Mouse (Mus musculus) lung, postnatal 36 days (tissue): ENCODE data around the gene Nhsl1.

ENCODE experiments used
- DNase-seq: peaks from one replicate; pipeline ENCODE4 v3.0.0; 2022; ENCODE audit warnings: mixed read lengths

Gene Nhsl1

DNA sequence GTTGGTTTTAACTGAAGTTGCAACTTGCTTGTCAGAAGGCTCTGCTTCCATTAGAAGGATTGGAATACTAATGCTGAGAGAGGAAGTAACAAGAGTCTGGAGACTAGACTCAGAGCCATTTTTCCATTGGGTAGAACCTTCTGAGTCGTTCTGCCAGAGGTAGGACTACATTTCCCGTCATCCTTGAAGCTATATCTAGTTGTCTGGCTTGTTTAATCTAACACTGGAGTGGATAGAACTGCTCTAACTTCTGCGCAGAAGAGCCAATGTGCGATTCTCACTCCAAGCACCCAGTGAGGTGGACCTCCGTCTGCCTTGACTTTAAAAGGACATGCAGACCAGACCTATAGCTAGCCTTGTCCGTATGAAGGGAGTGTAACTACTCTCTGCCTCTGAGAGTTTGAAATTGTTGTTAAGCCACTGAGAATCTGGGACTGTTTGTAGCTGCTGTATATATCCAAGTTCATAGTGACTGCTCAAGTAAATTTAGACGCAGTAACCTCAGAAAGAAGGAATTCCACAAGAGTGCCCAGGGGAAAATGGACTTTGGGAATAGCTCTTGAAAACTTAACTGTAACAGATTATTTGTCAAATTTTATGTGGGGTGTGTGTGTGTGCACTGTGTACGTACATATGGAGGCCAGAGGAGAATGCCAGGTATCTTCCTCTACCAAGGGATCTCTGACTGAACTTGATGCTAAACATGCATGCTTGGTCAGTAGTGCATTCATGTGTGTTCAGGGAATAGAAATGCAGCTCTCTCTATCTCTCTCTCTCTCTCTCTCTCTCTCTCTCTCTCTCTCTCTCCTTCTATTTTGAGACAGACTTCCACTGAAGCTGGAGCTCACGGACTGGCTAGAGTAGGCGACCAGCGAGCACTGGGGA is 174.5 kb downstream of the Nhsl1 start:
- DNase-seq: no peak

DNA sequence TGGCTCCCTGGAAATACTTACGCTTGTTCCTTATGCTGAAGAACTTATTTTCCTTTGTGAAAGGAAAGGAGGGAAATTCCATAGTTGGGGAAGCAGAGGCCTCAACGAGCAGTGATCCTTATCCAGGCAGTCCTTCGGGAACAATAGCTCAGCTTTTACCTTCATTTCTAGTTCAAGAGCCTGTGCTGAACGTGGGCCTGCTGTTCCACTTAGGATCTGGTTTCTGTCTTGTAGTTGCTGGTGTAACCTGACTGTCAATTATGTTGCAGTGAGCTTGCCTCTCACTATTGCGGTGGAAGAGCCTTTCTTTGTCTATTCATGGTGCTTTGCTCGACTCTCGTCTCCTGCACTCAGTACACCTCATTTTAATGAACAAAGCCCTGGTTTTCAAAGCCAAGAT is 175.5 kb downstream of the Nhsl1 start:
- no peak for DNase-seq

DNA sequence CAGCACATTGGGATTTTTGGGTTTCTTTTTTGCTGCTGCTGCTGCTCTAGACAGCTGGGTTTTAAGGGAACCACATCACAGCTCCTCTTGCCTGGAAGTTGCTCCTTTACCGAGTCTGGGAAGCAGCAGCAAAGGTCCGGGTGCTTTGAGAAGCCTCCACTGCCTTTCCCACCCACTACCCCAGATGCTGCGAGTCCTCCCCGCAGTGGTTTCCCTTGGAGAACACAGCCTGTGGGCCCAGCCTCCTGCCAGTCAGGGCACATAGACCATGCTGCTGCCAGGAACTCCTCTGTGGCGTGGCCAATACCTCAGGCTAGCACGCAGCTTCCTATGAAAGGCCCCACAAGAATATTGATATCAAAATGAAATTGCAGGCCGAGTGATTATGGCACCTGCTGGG is 178.3 kb downstream of the Nhsl1 start:
- DNase-seq: no peak

DNA sequence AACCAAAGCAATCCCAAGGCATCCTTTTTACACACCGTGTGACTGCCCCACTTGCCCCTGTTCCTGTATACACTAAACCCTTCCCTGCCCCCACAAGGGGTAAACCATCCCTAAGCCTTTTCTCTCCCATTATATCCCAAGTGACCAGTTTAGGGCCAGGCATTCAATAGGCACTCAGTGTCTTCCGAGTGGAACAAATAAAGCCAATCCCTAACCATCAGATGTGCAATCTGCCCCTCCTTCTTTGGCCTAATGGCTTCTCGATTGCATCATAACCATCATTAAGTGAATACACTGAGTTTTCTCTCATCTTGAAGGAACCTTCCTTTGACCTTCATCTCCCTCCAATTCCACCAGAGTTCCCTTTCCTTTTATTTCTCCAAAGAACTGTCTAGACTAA is 183.2 kb downstream of the Nhsl1 start:
- no peak for DNase-seq

DNA sequence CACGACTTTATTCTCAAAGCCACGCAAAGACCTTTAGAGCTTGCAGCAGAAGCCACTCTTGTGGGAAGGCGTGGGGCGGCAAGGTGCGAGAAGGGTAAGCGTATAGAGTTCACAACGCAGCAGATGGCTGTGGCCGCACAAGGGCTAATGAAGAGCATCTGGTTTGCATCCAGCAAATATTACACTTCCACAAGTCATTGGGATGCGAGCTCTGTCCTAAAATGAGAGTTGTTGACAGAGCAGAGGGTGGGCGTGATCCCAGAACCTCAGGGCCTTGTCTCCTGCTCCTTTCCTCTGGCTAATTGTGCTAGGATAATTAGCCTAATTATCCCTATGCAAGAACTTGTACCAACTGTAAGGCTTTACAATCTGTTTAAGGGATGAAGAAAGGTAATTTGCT is 186.9 kb downstream of the Nhsl1 start:
- DNase-seq: no peak

DNA sequence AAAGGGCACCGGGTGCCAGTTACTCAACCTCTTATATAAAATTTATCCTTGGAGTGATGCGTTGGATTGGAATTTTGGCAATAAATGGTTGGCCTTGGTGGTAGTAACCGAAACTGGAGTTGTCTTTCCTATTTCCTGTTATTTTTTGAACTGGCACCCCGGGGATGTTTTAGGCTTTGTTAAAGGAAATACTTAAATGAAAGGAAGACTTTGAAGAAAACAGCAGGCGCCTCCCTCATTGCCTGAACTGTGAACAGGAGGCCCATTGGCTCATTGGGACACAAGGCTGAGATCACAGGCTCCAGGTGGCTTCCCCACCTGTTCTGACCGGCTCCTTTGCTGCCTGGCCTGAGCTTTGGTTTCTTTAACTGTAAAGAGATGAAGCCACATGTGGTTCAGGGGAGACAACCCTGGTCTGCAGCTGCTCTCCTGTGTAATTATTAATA is 187.7 kb downstream of the Nhsl1 start:
- DNase-seq: no peak

DNA sequence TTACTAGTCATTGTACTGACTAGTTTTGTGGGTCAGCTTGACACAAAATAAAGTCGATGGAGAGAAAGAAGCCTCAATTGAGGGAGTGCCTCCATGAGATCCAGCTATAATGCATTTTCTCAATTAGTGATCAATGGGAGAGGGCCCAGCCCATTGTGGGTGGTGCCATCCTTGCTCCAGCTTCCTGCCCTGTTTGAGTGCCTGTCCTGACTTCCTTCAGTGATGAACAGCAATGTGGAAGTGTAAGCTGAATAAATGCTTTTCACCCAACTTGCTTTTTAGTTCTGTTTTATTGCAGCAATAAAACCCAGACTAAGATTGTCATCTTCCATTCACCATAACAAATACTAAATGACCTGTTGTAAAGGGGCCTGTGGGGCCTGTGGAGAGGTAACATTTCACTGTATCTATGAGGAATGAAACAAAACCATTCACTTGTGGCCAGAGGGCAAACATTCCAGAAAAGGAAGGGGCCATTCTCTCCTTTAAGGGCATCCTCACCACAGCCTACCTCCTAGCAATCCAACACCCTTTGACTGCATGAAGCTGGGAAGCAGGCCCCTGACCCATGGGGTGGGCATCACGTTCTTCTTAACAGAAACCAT is 189.2 kb downstream of the Nhsl1 start:
- no peak for DNase-seq

DNA sequence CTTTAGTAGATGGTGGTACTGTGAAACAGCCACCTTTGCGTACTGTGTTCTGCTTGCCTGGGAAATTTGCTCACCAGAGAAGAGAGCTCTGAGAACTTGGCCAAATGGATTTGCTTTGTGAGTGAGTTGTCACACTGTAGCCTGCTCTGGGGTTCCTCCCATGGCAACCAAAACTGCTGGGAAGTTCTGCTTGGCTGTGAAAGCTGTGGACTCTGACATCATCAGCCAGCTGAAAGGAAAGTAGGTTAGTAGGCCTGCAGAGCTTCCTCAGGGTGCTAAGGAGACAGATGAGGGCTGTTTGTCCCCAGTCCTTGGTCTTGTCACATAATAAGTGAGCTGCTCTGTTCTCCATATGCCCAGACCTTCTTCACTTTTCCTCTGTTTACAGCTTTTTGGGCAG is 189.8 kb downstream of the Nhsl1 start:
- DNase-seq: no peak

DNA sequence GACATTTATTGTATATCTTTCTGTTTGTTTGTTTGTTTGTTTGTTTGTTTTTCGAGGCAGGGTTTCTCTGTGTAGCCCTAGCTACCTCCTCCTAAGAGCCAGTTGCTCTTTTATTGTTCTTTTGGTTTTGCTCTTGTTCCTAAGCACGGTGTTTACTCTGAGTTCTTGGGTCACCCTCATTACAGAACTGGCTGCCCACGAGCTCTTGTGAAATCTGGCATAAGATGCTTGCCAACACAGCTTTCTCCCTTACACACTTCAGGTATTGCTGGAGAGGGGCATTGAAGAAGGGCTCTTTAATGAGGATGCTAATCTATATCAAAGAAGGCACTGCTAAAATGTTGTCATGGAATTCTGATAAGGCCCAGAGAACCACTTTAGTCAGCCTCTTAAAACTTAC is 191.9 kb downstream of the Nhsl1 start:
- DNase-seq: peak; percentile 30

DNA sequence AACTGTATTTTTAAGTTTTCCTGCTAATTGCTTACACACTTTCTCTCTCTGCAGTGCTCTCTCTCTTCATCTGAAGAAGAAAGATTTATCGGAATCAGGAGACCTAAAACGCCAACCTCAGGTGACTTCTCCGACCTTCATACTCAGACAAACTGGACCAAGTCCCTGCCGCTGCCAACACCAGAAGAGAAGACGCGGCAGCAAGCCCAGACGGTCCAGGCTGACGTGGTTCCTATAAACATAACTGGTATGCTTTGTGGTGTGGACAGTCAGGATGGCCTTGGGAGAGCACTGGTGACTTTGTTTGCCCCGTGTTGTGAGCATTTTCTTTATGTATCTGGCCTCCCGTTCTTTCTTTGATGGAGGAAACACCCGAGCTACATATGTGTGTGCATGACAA is 192.7 kb downstream of the Nhsl1 start:
- no peak for DNase-seq

DNA sequence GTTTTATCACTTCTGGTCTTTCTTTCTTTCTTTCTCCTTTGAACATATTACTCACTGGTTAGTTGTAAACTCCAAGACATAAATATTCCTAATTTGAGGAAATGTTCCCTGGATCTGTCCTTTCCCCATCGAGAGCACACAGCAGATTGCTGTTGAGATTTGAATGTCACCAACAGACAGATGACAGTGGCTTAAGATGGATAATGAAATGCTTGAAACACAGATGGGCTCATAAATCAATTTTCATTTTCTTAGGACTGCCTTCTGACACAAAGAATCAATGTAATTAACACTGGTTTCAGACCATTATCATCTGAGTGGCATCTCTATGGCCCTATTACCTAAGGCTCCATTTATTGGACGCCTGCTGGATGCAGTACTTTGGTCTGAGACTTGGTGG is 203.8 kb downstream of the Nhsl1 start:
- DNase-seq: no peak

DNA sequence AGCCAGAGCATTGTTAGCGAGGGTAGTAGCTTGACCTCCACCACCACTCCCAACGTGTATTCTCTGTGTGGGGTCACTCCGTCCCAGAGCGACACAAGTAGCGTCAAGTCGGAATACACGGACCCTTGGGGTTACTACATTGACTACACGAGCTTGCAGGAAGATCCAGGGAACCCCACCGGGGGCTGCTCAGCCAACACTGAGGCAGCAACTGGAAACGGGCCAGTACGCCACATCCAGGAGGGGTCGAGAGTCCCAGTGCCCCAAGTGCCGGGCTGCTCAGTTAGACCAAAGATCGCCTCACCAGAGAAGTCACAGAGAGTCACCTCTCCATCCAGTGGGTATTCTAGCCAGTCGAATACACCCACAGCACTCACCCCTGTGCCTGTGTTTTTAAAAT is 206.5 kb downstream of the Nhsl1 start:
- no peak for DNase-seq

DNA sequence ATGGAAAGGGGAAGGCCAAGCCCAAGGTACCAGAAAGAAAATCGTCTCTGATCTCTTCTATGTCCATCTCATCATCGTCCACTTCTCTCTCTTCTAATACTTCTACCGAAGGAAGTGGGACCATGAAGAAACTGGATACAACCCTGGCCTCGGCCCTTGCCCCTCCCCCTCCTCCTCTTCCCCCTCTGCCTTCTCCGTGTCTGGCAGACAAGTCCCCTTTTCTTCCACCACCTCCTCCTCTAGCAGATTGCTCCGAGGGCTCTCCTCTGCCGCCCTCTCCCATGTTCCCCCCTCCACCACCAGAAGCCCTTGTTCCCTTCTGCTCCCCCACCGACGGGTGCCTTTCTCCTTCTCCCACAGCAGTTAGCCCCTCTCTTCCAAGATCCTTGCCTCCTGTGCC is 206.9 kb downstream of the Nhsl1 start:
- no peak for DNase-seq

DNA sequence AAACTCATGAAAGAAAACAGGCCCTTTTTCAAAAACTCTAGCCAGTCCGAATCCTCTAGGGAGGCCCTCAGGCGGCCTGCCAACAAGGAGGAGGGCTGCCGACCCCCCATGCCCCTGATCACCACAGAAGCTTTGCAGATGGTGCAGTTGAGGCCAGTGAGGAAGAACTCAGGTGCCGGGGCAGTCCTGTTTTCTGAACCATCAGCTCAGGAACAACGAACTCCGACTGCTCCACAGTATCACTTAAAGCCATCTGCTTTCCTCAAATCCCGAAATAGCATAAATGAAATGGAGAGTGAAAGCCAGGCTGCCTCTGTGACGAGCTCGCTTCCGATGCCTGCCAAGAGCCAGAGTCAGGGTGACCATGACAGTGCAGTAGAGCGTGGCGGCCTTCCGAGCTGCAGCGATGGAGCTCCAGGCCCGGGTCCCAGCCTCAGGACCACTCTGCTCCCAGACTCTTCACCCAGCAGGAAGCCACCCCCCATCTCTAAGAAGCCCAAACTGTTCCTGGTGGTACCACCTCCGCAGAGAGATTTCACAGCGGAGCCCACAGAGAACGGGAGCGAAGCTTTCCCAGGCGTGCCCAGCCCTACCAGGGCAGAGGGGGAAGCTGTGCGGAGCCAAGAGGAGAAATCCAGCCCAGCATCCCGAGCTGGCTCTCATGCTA is 207.5 kb downstream of the Nhsl1 start:
- no peak for DNase-seq

DNA sequence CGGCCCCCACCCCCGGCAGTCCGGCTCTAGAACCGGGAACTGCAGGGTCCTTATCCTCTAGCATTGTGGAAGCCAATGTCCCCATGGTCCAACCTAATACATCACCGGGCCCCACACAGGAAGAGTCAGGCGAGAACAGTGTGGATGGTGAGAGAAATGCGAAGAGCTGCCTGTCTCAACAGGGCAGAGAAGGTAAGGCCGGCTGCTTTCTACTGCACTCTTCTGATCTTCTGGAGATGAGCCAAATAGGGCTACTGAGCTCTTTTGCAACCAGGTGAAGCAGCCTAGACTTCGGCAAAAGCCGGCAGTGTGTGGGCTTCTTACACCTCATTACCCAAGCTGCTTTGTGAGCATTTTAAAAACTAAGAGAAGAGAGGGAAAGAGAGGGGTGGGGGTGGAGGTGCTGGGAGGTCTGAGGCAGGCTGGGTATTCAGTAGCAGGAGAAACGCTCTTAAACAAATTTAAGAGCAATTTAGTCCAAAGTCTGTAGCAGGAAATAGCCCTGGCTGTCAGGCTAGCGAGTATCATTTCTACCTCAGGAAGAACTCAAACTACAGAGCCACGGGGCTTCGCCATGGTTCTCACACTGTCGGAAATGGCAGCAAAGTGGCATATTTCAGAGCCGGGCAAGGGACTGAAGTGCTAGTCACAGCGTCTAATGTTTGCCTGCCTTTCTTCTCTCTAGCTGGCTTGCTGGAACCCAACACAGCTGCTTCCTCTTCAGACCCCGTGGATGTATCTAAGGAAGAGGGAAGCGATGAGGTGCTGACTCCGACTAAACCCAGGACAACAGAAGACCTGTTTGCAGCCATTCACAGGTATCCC is 208.3 kb downstream of the Nhsl1 start:
- peak; percentile 24 for DNase-seq

DNA sequence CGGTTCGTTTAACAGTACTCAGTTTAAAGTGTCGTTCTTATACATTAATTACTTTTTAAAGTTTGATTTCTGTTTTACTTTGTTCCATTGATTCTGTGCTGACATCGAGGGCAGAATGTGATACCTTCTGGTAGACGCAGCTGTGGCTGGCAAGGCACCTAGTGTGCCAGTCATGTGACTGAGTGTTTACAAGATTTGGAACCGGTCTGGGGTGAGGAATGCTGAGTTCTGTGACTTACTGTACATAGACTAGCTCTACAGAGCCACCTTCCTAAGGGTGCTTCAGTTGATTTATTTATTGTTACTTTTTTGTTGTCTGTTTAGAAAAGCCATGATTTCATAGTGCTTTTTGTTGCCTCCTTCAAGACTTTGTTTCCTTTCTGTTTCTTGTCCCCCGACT is 209.0 kb downstream of the Nhsl1 start:
- DNase-seq: peak; percentile 41

DNA sequence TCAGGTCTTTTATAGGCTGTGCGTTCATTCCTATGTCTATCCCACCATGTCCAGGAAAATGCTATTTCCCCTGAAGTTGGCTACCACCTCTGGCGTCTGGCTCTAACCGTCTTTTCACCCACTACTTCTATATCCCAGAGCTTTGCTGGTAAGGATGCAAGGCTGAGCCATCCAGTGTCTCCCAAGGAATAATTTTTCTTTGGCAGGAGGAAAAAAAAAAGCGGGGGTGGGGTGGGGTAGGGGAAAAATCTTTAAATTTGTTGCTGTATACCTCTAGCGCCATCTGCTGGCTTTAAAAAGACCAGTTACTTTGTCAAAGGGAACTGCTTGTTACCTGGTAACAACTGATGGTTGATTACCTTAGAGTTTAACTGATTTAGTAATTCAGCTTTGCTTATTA is 209.7 kb downstream of the Nhsl1 start:
- DNase-seq: peak; percentile 66

DNA sequence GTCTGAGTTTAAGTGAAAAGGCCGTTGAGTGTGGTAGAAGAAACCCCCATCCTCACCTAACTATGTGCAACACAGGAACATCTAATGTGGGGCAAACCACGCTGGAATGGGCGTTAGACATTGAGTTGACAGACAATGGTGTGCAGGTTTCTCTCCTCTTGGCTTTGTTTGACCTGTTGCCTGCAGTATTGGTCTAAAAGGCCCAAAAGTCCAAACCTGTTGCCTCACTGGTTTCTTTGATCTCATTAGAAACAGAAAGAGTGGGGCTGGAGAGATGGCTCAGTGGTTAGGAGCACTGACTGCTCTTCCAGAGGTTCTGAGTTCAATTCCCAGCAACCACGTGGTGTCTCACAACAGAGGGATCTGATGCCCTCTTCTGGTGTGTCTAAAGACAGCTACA is 210.4 kb downstream of the Nhsl1 start:
- no peak for DNase-seq

DNA sequence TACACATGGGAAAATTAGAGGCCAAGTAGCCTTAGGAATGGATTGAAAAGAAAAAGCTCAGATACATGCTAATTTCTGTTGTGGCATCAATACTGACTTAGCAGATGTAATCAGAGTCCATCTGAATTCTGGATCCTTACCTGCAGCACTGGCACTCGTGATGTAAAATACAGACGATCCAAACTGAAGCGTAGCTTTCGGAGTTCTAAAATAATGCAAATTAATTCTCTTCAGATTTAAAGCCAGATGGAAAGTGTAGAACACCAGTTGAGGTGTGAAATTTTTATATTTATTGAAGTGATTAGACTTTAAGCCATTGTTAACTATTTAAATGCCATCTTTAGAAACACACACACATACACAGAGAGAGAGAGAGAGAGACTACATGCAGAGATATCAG is 211.4 kb downstream of the Nhsl1 start:
- DNase-seq: no peak

DNA sequence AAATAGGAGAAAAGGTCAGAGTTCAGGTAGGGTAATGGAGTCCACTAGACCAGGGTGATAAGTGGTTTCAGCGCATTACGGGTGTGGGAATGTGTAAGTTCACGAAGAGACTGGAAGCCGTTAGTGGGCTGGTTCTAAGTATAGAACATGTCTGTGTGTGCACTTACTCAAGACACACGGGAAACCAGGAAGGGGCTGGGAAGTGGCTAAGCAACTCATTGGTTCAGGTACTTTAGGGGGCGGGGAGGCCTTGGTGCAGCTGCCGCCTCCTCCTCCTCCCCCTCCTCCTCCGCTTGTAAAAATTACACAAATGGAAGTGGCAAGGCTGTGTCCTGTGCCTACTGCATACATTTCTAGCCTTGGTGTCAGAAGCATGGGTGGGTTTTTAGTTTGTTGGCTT is 213.5 kb downstream of the Nhsl1 start:
- no peak for DNase-seq

DNA sequence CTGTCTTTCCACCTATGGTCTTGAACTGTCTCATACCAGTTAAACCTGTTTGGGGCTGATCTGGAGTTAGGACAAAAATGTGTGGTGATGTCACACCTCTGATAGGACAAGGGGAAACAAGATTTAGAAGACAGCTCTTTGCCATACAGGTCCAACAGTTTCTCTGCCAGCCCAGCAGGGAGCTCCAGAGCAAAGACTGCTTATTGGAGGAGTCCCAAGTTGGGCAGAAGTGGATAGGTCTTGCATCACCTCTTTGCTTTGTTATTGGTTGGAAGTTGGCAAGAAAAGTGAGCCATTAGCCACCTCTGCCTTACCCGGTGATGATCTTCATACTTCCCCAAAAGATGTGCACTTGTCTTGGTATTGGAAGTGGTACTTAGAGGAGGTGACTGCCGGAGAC is 218.1 kb downstream of the Nhsl1 start:
- no peak for DNase-seq

DNA sequence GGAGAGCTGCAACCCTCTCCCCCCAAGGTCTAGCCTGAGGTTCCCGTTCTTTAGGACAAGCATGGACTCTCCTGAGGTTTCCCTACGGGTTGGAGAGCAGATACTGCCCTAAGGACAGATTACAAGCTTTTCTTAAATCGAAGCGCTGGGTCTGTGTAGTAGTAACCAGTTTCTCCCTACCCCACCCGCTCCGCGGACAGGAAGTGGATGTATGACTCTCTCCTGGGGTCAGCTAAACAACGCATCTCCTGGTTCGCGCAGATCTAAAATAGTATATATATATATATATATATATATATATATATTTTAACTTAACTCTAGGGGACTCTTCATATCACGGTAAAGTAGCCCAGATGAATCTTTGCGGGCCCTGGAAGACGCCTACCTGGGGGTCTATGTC is 226.5 kb downstream of the Nhsl1 start:
- DNase-seq: no peak

DNA sequence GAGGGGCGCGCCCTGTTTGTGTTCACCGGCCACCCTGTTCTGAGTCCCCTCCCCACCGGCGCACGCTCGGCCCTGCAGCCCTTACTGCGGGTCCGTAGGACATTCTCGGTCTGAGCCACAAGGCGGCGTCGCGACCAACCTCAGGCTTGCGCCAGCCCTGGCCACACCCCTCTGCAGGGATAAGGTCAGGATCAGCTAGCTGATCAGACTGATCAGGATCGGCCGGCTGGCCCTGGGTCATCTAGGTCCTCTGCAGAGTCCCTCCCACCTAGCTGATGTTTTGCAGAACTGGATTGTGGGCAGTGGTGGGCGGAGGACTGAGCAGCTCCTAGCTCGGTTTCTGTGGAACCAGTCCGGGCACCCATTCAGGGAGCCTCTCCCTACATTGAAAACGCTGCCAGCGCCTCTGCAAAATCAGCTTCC is 227.0 kb downstream of the Nhsl1 start, which contains the start of gene Hebp2:
TSS of gene Hebp2 (minus strand) at position 264 of the 423 bp plus-strand sequence.
- peak; percentile 70 for DNase-seq
